Mouse (Mus musculus) cerebellum, adult 8-10 months (tissue): ENCODE measurements around the gene Tbr1.

Experiments
- DNase-seq: peaks from one replicate; pipeline ENCODE4 v3.0.0; 2022

Gene Tbr1

DNA sequence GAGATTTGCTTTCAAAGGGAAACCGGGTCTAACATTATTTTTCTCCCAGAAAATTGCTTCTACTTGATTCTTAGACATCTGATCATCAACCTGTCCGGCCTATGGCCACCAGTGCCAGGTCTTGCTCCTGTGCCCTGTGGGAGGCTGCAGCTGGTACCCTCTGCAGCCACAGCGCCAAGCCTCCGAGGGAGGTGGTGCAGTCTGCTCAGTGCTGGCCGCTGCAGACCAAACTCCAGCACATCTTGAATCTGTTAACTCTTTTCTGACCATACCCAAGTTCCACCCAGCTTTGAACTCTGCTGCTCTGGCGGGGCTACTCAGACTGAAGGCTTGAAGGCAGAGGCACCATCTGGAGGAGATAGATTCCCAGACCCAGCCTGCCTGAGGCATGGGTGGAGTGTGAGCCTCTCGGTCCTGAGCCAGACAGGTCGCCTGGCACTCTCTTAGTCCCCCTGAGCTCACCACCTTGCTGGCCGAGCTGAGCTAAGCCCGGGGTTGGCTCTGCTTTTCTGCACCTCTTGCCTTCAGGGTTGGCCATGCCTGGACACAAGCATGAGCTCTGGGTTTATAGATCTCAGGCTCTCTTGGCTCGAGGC is at the start of gene Tbr1:
Gene Tbr1, plus strand, starts transcription at position 275 of the 596 bp plus-strand sequence.
- DNase-seq, result peak; percentile 33

- DNase-seq, result no peak
Observed at GRCm38 (mm10) chr2:61754989-61755388, 47.7 kb upstream of the Tbr1 start.

- DNase-seq, result no peak
Observed at GRCm38 (mm10) chr2:61759234-61759855, 43.4 kb upstream of the Tbr1 start.

- DNase-seq, result no peak
Observed at GRCm38 (mm10) chr2:61760044-61760443, 42.7 kb upstream of the Tbr1 start.

GRCm38 (mm10) chr2:61764470-61765105 is 38.1 kb upstream of the Tbr1 start:
- DNase-seq, result no peak

- DNase-seq, result peak; percentile 17
Observed at GRCm38 (mm10) chr2:61765526-61765925, 37.2 kb upstream of the Tbr1 start.

GRCm38 (mm10) chr2:61780794-61781193 is 21.9 kb upstream of the Tbr1 start:
- DNase-seq, result no peak

- DNase-seq, result no peak
Observed at GRCm38 (mm10) chr2:61794960-61795359, 7.8 kb upstream of the Tbr1 start.

DNA sequence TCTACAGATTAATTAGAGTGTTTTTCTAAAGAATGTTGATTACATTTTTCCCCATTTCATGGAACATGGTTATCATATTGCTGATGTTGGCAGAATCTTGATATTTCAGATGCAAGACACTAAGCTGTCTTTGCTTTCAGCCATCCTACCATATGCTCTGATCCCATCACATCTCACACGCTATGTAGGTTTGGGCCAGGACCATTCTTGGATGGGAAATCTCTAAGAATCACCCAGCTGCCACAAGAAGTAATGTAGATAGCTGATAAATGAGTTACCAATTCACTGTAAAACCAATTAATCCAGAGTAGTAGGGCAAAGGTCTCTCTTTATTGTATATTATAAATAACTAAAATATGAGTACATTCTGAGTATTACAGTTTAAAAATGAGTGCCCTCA is 4.7 kb upstream of the Tbr1 start:
- no peak for DNase-seq

GRCm38 (mm10) chr2:61803443-61804367 is 975 bp downstream of the Tbr1 start:
- DNase-seq, result no peak

- no peak for DNase-seq
Observed at GRCm38 (mm10) chr2:61804382-61804840, 1.7 kb downstream of the Tbr1 start.

DNA sequence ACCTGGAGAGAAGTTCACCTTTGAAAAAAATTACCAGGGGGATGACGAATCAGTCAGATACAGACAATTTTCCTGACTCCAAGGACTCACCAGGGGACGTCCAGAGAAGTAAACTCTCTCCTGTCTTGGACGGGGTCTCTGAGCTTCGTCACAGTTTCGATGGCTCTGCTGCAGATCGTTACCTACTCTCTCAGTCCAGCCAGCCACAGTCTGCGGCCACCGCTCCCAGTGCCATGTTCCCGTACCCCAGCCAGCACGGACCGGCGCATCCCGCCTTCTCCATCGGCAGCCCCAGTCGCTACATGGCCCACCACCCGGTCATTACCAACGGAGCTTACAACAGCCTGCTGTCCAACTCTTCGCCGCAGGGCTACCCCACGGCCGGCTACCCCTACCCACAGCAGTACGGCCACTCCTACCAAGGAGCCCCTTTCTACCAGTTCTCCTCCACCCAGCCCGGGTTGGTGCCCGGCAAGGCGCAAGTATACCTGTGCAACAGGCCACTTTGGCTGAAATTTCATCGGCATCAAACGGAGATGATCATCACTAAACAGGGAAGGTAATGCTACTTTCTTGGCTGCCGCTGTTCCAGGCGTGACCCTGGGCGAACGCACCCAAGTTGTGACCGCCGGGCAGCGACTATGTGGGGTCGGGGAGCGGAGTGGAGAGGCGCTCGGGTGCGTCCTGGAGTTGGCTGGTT is 2.3 kb downstream of the Tbr1 start:
- no peak for DNase-seq

DNA sequence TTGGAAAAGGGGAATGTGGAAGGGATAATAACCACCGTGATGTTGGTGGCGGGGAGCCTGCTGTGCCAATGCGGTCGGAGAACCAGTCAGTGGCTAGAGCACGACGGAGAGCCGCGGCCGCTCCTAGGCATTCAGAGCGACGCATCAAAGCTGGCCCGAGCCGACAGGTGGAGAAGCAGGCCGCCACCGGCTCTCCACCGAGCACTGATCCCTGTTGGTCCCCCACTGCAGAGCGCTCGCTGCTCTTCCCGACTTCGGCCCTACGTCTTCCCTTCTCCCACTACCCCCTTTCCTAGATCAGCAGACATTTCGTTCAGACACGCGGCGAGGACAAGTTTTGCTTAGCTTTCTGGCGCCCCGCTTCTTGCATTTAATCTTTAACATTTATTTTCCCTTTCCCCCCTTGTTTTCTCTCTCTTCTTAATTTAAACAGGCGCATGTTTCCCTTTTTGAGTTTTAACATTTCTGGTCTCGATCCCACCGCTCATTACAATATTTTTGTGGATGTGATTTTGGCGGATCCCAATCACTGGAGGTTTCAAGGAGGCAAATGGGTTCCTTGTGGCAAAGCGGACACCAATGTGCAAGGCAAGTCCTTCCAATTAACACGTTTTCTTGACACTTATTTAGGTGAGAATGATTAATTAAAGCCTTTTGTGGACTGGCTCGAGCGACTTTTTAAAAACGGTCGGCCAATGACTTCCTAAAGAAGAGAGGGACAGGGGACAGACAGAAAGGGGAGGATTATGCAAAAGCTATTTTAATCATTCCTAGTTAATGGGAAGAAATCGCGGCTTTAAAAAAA is 3.0 kb downstream of the Tbr1 start:
- no peak for DNase-seq

DNA sequence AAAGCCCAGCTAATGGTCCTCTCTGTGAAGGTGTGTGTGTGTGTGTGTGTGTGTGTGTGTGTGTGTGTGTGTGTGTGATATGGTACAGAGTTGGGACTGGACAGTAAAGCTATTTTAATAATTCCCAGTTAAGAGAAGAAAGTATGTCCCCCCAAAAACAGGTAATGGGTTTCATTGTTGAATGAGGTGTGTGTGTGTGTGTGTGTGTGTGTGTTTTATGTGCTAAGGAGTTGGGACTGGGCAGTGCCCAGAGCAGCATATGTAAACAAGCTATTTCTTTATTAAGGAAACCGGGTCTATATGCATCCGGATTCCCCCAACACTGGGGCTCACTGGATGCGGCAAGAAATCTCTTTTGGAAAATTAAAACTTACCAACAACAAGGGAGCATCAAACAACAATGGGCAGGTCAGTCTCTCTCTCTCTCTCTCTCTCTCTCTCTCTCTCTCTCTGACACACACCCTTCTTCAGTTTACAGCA is 3.7 kb downstream of the Tbr1 start:
- DNase-seq, result no peak

- no peak for DNase-seq
Observed at GRCm38 (mm10) chr2:61807151-61807550, 4.4 kb downstream of the Tbr1 start.

GRCm38 (mm10) chr2:61807781-61808180 is 5.1 kb downstream of the Tbr1 start:
- DNase-seq, result no peak

DNA sequence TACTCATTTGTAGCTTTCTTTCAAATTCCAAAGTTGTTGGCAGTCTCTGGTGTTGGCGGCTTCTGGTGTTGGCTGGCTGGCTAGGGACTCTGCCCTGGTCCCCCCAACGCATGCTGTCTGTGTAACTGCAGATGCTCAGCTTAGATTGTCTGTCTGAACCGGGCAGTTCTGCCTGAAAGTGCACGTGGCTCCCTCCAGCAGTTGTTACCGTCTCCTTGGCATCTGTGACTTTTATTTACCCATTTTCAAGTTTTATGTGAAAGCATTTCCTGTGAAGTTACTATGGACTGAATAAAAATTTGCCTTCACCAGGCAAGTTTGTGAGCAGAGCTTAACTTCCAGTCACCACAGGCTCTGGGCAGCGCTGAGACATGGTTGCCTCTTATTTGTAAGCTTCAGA is 6.0 kb downstream of the Tbr1 start:
- no peak for DNase-seq

GRCm38 (mm10) chr2:61809381-61809780 is 6.7 kb downstream of the Tbr1 start:
- no peak for DNase-seq

GRCm38 (mm10) chr2:61810751-61811150 is 8.0 kb downstream of the Tbr1 start:
- DNase-seq, result no peak

GRCm38 (mm10) chr2:61811163-61811506 is 8.4 kb downstream of the Tbr1 start:
- DNase-seq, result no peak
